Mouse (Mus musculus): ENCODE data around the gene Tmem196.

DNA sequence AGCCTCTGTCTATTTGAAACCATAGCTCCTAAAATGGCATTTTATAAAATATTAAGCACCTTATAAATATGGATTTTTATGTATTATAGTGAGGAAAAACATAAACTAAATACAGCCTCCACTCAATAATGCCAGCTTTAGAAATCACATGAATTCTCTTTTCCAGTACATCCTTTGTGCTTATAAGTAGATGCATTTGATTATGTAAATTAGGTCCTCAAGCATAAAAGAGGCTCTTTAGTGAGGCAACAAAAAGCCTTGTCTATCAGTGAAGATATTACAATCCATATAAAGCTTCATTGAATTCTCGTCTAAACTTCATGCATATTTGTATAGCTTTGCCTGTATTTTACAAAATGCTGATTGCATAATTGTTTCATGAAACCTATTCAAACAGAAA is 69.6 kb downstream of the Tmem196 start:
- TF ChIP-seq CTCF (IDR thresholded peaks at IDR 0.05), result no peak
- TF ChIP-seq POLR2A (IDR thresholded peaks at IDR 0.05; ENCODE audit: insufficient read depth, low read depth, low read length), result no peak
- TF ChIP-seq EP300 (IDR thresholded peaks at IDR 0.05; ENCODE audit: insufficient read depth, low read depth, low read length), result no peak
